Mouse (Mus musculus) liver, embryonic 15.5 days (tissue): ENCODE results near the gene Zfp454. TPM values are rescaled to one million over a fixed set of nuclear protein-coding genes. Genes with fewer than 3 reads are reported as not detected.

Experiments
- ATAC-seq: fragments of 200-750 bp; cut with Nextera tagmentation; 2 replicates; pipeline ENCODE4 v1.8.0; 2017; ENCODE audit warnings: moderate number of reproducible peaks, mild to moderate bottlenecking, moderate library complexity; ENCODE audit not compliant: insufficient read depth
- H3K27ac ChIP-seq: fragments of 300-500 bp; sonication (generic); replicated peaks from 2 replicates; pipeline ENCODE4 v1.5.1; 2015; ENCODE audit warnings: mild to moderate bottlenecking, inconsistent platforms
- H3K27me3 ChIP-seq: fragments of 300-500 bp; sonication (generic); 2 replicates; pipeline ENCODE4 v1.6.1; 2015; ENCODE audit warnings: mild to moderate bottlenecking, inconsistent platforms
- H3K36me3 ChIP-seq: fragments of 300-500 bp; sonication (generic); replicated peaks from 2 replicates; pipeline ENCODE4 v1.6.1; 2015; ENCODE audit warnings: moderate library complexity, mild to moderate bottlenecking, inconsistent platforms
- H3K4me1 ChIP-seq: fragments of 300-500 bp; sonication (generic); replicated peaks from 2 replicates; pipeline ENCODE4 v1.6.1; 2015; ENCODE audit warnings: inconsistent platforms
- H3K4me2 ChIP-seq: fragments of 300-500 bp; sonication (generic); 2 replicates; pipeline ENCODE4 v1.6.1; 2015; ENCODE audit warnings: moderate library complexity, mild to moderate bottlenecking, inconsistent platforms
- H3K4me3 ChIP-seq: fragments of 300-500 bp; sonication (generic); replicated peaks from 2 replicates; pipeline ENCODE4 v1.5.1; 2015; ENCODE audit warnings: mild to moderate bottlenecking, inconsistent platforms
- H3K9ac ChIP-seq: fragments of 300-500 bp; sonication (generic); 2 replicates; pipeline ENCODE4 v1.6.1; 2015; ENCODE audit warnings: moderate library complexity, mild to moderate bottlenecking, inconsistent platforms
- H3K9me3 ChIP-seq: fragments of 300-500 bp; sonication (generic); replicated peaks from 2 replicates; pipeline ENCODE4 v1.6.1; 2016; ENCODE audit warnings: inconsistent platforms
- WGBS: fragments of 180-500 bp; shearing (Covaris S2); methylation state at CpG from one replicate; pipeline ENCODE4 v1.1.7; 2015; ENCODE audit warnings: mixed read lengths; ENCODE audit not compliant: insufficient replicate concordance; 5-methylcytosine and 5-hydroxymethylcytosine counted together
- polyA plus RNA-seq: library from polyadenylated mRNA; unstranded; fragments of >200 nt; fragmentation: Nextera tagmentation; extraction: Ambion mirVana; gene quantifications from 2 replicates; pipeline ENCODE4 v1.2.1, GENCODE M21; 2015

Gene Zfp454
- polyA plus RNA-seq, 1 experiment from 2014 or later, result 0.30 TPM

DNA sequence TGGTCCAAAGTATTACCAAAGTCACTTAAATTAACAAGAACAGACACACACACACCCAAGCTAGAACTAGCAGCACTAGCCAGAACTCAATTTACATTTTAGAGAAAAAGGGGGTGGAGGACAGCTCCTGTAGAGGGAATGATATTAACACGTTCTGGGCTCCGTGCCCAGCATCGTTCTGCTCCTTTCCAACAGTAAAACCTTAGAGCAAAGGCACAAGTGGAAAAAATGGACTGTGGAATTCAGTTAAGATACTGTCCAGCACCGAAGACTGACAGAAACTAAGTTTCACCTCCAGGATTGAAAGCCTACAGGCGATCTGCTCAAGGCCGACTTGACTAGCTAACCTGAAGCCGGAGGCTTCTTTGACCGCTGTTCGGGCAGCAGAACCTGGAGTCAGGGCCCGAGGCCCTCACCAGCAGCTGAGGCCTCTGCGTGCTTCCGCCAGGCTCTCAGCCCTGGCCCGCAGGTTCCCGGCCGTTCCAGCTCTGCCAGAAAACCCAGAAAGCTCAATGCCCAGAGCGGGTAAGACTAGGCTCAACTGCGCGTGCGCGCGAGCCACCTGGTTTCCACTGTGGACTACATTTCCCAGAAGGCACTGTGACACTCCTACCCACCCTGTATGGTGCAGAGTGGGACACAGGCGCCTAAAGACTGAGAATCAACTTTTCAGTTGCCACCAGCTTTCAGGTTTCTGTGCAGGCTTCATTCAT, 46.3 kb downstream of the Zfp454 start, which contains the start of gene Zfp879:
Zfp879 (minus strand) TSS at position 530 of the 713 bp plus-strand sequence.
- Histone ChIP-seq H3K36me3 (no peaks in the 10 kb centered on the region), H3K27me3 (no peaks in the 10 kb centered on the region), H3K4me2 (peak within 1 kb of the TSS; percentile 67), H3K9ac (0 out of 2 replicates have a peak within 1 kb of the TSS, but pooled peaks have one; percentile 39), H3K4me3 (peak within 1 kb of the TSS; percentile 50), H3K4me1 (0 out of 2 replicates have a peak, but pooled peaks cover 3% of the 10 kb centered on the region), H3K27ac (no peak within 1 kb of the TSS), H3K9me3 (no peaks in the 10 kb centered on the region)
- WGBS, result 22% methylated on average over 22 of the region's 22 CpGs
- peak; percentile 74 for ATAC-seq

DNA sequence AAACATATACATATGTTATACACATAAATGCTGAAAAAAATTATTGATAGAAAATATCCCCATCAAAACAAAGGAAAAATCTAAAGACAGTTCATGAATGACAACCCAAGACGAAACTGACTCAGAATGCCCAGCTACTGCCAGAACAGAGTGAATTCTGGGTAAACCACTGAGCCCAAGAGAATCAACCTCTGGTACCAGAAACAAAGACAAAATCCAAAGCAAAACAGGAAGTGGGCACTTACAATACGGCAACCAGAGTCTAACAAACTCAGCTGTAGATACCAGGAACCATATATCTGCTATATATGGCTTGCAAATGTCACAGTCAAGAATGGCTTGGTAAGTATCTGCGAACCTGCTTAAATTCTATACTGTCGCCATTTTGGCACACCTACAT, 51.7 kb downstream of the Zfp454 start:
- no peak overlapping the region for H3K4me3 ChIP-seq
- no peaks in the 10 kb centered on the region for H3K27me3 ChIP-seq
- H3K4me1 ChIP-seq, result no peaks in the 10 kb centered on the region
- H3K9me3 ChIP-seq, result no peaks in the 10 kb centered on the region
- WGBS, result 46% methylated on average over 4 of the region's 4 CpGs
- ATAC-seq, result no peak
- no peak overlapping the region for H3K4me2 ChIP-seq
- no peak overlapping the region for H3K27ac ChIP-seq
- no peak overlapping the region for H3K9ac ChIP-seq
- 0 out of 2 replicates have a peak, but pooled peaks cover 3% of the 10 kb centered on the region for H3K36me3 ChIP-seq

DNA sequence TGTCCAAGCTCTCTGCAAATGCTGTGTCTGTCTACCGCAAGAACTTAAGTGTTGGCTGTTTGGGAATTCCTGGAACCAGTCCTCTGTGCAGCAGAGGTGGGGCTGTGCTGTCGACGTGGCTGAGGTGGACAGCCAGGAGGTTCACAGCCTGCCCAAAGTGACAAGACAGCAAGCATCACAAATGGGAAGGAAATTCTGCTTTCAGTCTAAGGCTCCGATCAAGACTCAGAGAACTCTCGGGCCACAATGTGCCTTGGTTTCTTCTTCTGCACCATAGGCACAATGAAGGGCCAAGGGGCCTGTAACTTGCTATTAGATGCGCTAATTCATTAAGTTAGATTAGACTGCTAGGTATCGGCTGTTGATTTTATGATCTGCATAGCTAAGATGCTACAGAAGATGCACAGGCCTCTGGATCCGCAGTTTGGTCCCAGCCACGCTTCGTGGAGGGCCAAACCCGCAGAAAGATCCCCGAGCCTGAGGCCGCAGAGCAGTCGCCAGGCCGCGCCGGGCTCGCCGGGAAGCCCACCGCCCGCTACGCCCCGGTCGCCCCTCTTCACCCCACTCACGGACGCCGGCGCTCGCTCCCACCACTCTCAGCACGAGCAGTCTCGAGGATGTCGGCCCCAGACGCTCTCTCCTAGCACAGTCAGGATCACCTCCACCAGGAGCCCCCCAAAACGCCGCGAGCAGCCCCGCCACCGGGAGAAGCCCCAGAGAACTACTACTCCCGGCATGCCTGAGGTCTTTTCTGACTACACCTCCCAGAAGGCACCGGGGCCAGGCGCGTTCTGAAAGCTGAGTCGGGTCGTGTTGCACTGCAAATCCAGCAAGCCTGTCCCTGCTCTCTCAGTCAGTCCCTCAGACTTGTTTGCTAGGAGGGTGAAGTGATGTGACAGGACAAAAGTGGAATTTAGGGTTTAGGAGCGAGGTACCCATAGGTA, 60.2 kb downstream of the Zfp454 start, which contains the start of gene Zfp354c:
Zfp354c (minus strand) TSS at position 715 of the 944 bp plus-strand sequence.
- Histone ChIP-seq H3K9me3 (no peaks in the 10 kb centered on the region), H3K4me2 (peak within 1 kb of the TSS; percentile 90), H3K27me3 (no peaks in the 10 kb centered on the region), H3K27ac (no peak within 1 kb of the TSS), H3K4me3 (peak within 1 kb of the TSS; percentile 71), H3K9ac (peak within 1 kb of the TSS; percentile 56), H3K36me3 (no peaks in the 10 kb centered on the region), H3K4me1 (peaks cover 7% of the 10 kb centered on the region)
- ATAC-seq, result peak; percentile 79
- 2% methylated on average over 45 of the region's 45 CpGs for WGBS

DNA sequence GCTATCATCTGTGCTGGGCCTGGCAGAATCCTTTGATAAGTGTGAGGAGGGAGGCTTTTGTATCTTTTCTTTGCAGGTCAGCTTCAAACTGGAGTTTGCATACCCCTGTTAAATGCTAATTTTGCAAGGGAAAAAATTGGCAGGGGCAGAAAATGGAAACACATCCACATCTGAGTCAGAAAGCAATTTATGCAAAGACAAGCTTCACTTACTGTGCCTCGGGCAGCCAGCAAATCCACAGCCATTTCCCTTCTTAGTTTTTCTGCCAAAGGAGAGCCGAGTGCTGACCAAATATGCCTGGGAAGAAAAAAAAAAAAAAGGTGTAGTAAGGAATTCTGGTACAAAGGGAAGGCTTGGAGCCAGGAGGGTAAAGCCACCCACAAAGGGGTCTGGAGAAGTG, 61.2 kb downstream of the Zfp454 start:
- Histone ChIP-seq H3K27me3 (no peaks in the 10 kb centered on the region), H3K4me2 (no peak overlapping the region), H3K27ac (no peak overlapping the region), H3K9ac (no peak overlapping the region), H3K4me1 (peaks cover 7% of the 10 kb centered on the region), H3K36me3 (no peaks in the 10 kb centered on the region), H3K4me3 (no peak overlapping the region), H3K9me3 (no peaks in the 10 kb centered on the region)
- ATAC-seq, result no peak
- 65% methylated on average over 2 of the region's 2 CpGs for WGBS

Other genes with a start within 250 kb of the Zfp454 start
- 0.81 and 1.1 TPM in 2 replicates for gene Zfp354c, start 59.9 kb downstream of the Zfp454 start, polyA plus RNA-seq
- gene Zfp879, start 46.1 kb downstream of the Zfp454 start, polyA plus RNA-seq, result 0.06 and 0.14 TPM in 2 replicates
- gene Grm6, start 37.0 kb downstream of the Zfp454 start, polyA plus RNA-seq, result 0.12 and 0.17 TPM in 2 replicates
- 1.8 and 2.2 TPM in 2 replicates for gene Zfp2, start 28.5 kb upstream of the Zfp454 start, polyA plus RNA-seq
- 0.14 TPM in 1 of 2 replicates, not detected in the other for gene Zfp354b, start 44.0 kb upstream of the Zfp454 start, polyA plus RNA-seq
- not detected in 2 replicates for gene 4933414I15Rik, start 56.1 kb upstream of the Zfp454 start, polyA plus RNA-seq
- gene Prop1, start 66.1 kb upstream of the Zfp454 start, polyA plus RNA-seq, result not detected in 2 replicates
- gene Olfr1378, start 78.9 kb upstream of the Zfp454 start, polyA plus RNA-seq, result not detected in 2 replicates
- gene Olfr1377, start 94.3 kb upstream of the Zfp454 start, polyA plus RNA-seq, result not detected in 2 replicates
- not detected in 2 replicates for gene Olfr51, start 115.9 kb upstream of the Zfp454 start, polyA plus RNA-seq
- gene Olfr54, start 126.6 kb upstream of the Zfp454 start, polyA plus RNA-seq, result not detected in 2 replicates
- gene Olfr1375, start 160.5 kb upstream of the Zfp454 start, polyA plus RNA-seq, result not detected in 2 replicates
- 1.1 and 1.6 TPM in 2 replicates for gene Zfp354a, start 171.6 kb upstream of the Zfp454 start, polyA plus RNA-seq